Mouse (Mus musculus) heart, adult 2 months (tissue): ENCODE data around the gene Csmd2.

ENCODE experiments used
- CTCF ChIP-seq: fragments of 200-600 bp; IDR thresholded peaks from 2 replicates; pipeline ENCODE4 v1.8.1; 2022; ENCODE audit warnings: antibody characterized with exemption, mild to moderate bottlenecking, moderate library complexity
- POLR2A ChIP-seq: fragments of 200-500 bp; IDR thresholded peaks from 2 replicates; pipeline ENCODE4 v1.6.1; 2011; ENCODE audit warnings: mild to moderate bottlenecking, low read depth, low read length, control low read depth; ENCODE audit not compliant: insufficient read depth

- TF ChIP-seq CTCF (no peak), POLR2A (no peak)
These were observed 161.9 kb downstream of the Csmd2 start for GRCm38 (mm10) chr4:128149524-128149923.
